Mouse (Mus musculus) ES-Bruce4 (cell line): ENCODE measurements around the gene Hoxa1. TPM values are rescaled to one million over a fixed set of nuclear protein-coding genes. Genes with fewer than 3 reads are reported as not detected.

Experiments
- H3K27ac ChIP-seq: 2 replicates; pipeline ENCODE4 v1.5.1; 2012; ENCODE audit warnings: low read length, inconsistent platforms; ENCODE audit not compliant: insufficient read depth
- H3K27me3 ChIP-seq: 2 replicates; pipeline ENCODE4 v1.6.1; 2012; ENCODE audit warnings: mild to moderate bottlenecking, low read length, inconsistent platforms; ENCODE audit not compliant: control insufficient read depth, poor library complexity, insufficient read depth, severe bottlenecking
- H3K36me3 ChIP-seq: 2 replicates; pipeline ENCODE4 v1.6.1; 2012; ENCODE audit warnings: inconsistent platforms, mild to moderate bottlenecking, low read length, moderate library complexity; ENCODE audit not compliant: control insufficient read depth, poor library complexity, insufficient read depth, severe bottlenecking
- H3K4me1 ChIP-seq: one replicate; pipeline ENCODE4 v1.8.1; 2011; ENCODE audit warnings: low read length; ENCODE audit not compliant: control insufficient read depth, insufficient read depth
- H3K4me3 ChIP-seq: 2 replicates; pipeline ENCODE4 v1.5.1; 2011; ENCODE audit warnings: low read depth, mild to moderate bottlenecking, low read length
- H3K9ac ChIP-seq: 2 replicates; pipeline ENCODE4 v1.6.1; 2012; ENCODE audit warnings: low read depth, mild to moderate bottlenecking, inconsistent platforms; ENCODE audit not compliant: poor library complexity, severe bottlenecking
- H3K9me3 ChIP-seq: replicated peaks from 2 replicates; pipeline ENCODE4 v1.6.1; 2012; ENCODE audit warnings: mild to moderate bottlenecking, low read length, inconsistent platforms; ENCODE audit not compliant: control insufficient read depth, poor library complexity, insufficient read depth, severe bottlenecking
- CTCF ChIP-seq: IDR thresholded peaks from one replicate; pipeline ENCODE4 v1.8.1; 2011; ENCODE audit warnings: low read depth, low read length
- EP300 ChIP-seq: IDR thresholded peaks from 2 replicates; pipeline ENCODE4 v1.6.1; 2011; ENCODE audit warnings: low read depth, low read length; ENCODE audit not compliant: insufficient read depth
- POLR2A ChIP-seq: IDR thresholded peaks from one replicate; pipeline ENCODE4 v1.8.1; 2011; ENCODE audit warnings: low read length; ENCODE audit not compliant: insufficient read depth
- polyA plus RNA-seq: library from polyadenylated mRNA; stranded (reverse); fragments of >200 nt; gene quantifications from 2 replicates; pipeline ENCODE4 v1.2.4, GENCODE M21; 2011; ENCODE audit warnings: low read depth; ENCODE audit not compliant: missing spikeins, insufficient read depth, insufficient read length

Hoxa1 gene
- polyA plus RNA-seq, 1 experiment, result 2.9 TPM

DNA sequence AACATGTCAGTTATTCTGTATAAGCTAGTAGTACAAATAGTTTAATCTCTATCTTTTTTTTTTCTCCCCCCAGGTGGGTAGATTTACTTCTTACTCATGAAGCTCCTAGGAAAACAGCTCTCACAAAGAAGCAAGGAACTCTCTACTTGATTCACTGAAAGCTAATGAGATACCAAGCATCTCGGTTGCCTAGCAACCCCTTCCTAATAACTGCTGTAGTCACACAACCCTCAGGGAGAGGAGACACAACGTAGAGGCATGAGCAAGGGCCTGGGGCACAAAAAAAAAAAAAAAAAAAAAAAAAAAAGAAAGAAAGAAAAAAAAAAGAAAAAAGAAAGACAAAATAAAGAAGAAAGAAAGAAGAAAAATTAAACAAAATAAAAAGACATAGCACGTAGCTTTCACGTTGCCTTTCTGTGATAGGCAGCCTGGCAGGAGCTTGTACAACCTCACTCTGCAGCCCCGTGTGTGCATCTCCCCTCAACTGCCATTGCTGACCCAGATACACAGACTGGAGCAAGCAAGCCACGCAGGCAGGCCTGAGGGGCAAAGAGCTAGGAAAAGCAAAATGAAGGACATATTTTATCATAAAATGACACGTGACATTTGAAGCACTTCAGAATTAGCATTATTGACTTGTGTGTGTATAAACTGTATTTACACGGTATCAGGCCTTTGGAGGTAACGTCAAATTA is 20.1 kb downstream of the Hoxa1 start:
- no peak overlapping the region for H3K4me3 ChIP-seq
- H3K4me1 ChIP-seq, result no peaks in the 10 kb centered on the region
- no peaks in the 10 kb centered on the region for H3K27me3 ChIP-seq
- H3K9ac ChIP-seq, result no peak overlapping the region
- H3K27ac ChIP-seq, result no peak overlapping the region
- no peaks in the 10 kb centered on the region for H3K36me3 ChIP-seq
- TF ChIP-seq POLR2A (no peak), EP300 (no peak), CTCF (no peak)
- no peaks in the 10 kb centered on the region for H3K9me3 ChIP-seq

DNA sequence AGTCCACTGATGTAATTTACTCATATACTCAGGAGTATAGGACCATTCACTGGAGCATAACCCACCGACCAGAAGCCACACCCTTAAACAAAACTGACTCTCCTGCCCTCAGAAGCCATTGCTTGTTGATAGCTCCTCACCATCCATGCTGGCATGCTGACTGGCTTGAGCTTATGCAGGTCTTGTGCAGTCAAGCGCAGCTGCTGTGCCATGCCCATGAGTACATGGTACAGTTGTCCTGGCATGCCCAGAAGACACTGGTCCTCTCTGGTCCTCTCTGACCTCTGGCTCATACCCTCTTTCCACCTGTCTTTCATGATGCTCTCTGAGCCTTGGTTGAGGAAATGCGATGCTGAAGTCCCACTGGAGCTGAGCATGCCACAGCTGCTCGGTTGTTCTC is 34.4 kb downstream of the Hoxa1 start:
- peaks cover 9% of the 10 kb centered on the region for H3K9me3 ChIP-seq
- no peaks in the 10 kb centered on the region for H3K27me3 ChIP-seq
- H3K27ac ChIP-seq, result no peak overlapping the region
- H3K4me1 ChIP-seq, result no peaks in the 10 kb centered on the region
- no peaks in the 10 kb centered on the region for H3K36me3 ChIP-seq
- TF ChIP-seq POLR2A (no peak), CTCF (no peak)
- H3K4me3 ChIP-seq, result no peak overlapping the region
- H3K9ac ChIP-seq, result no peak overlapping the region

DNA sequence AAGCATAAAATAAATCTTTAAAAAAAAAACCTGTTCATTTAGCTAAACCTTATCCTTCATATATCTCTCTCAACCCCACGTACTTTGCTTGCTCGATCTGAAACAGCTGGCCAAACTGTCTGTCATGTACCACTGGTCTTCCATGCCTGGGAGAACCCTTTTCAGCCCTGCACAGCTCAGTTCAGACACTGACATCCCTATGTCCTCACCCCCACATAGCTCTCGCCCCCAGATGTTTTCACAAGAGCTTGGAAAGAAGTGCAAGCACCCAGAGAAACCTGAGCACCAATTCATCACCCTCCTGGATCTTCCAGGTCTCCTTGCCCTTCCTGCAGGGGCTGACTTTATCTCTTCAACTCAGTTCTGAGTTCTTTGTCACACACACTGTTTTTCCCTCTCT is 36.9 kb downstream of the Hoxa1 start:
- 0 out of 2 replicates have a peak, but pooled peaks cover 2% of the 10 kb centered on the region for H3K9me3 ChIP-seq
- no peaks in the 10 kb centered on the region for H3K27me3 ChIP-seq
- no peak overlapping the region for H3K9ac ChIP-seq
- H3K36me3 ChIP-seq, result no peaks in the 10 kb centered on the region
- TF ChIP-seq EP300, result no peak
- no peak for TF ChIP-seq POLR2A
- no peak for TF ChIP-seq CTCF
- no peaks in the 10 kb centered on the region for H3K4me1 ChIP-seq
- H3K27ac ChIP-seq, result no peak overlapping the region
- H3K4me3 ChIP-seq, result no peak overlapping the region

DNA sequence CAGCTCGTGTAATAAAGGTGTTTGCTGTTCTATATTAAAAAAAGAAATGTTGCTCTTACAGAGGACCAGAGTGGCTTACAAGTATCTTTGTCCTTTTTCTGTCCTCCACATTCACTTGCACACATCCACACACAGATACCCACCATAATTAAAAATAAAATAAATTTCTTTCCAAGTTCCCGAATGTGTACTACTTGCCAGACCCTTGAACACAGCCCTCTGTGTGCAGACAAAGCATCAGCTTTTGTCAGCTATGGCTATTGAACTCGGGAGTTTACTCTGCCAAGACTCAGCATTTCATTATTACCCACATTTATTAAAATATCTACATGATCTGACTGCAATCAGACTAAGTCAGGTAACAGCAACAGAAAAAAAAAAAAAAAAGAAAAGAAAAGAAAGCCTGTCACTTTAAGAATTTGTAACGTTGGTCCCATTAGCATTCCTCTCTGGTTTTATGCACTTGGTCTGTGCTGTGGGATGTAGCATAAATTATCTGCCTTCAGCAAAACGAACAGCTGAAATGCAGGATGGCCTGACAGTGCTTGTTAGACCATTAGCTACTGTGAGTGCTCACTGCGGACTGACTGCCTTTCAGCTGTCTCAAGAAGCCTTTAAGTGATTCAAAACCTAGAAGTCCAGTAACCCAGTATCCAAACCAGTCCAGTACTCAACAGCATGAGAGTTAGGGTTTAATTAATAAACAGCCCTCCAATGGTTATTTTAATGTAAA is 39.0 kb downstream of the Hoxa1 start:
- Histone ChIP-seq H3K27ac (no peak overlapping the region), H3K4me3 (no peak overlapping the region), H3K36me3 (0 out of 2 replicates have a peak, but pooled peaks cover 4% of the 10 kb centered on the region), H3K27me3 (no peaks in the 10 kb centered on the region), H3K9me3 (no peaks in the 10 kb centered on the region), H3K9ac (no peak overlapping the region), H3K4me1 (peaks cover 2% of the 10 kb centered on the region)
- no peak for TF ChIP-seq CTCF
- no peak for TF ChIP-seq EP300
- no peak for TF ChIP-seq POLR2A

DNA sequence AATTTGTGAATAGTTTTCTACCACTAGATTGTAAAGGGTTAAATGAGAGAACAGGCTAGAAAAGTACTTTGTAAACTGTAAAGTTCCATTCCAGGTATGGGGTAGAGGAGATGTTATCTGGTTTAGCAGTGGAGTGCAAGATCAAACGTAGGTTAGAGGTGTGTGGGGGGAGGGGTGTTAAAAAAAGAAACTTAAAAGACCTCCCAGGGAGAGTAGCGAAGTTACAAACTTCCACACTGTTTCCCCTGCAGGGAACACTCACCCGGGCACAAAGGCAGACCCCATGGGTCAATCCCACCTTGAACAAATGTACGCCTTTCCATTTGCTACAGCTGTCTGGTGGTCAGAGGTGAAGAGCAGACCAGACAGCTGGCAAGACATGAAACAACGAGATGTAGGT is 42.2 kb downstream of the Hoxa1 start:
- H3K9me3 ChIP-seq, result no peaks in the 10 kb centered on the region
- H3K4me1 ChIP-seq, result peaks cover 2% of the 10 kb centered on the region
- no peaks in the 10 kb centered on the region for H3K27me3 ChIP-seq
- peaks cover 23% of the 10 kb centered on the region for H3K36me3 ChIP-seq
- no peak overlapping the region for H3K9ac ChIP-seq
- H3K27ac ChIP-seq, result no peak overlapping the region
- TF ChIP-seq POLR2A (no peak), CTCF (no peak), EP300 (no peak)
- no peak overlapping the region for H3K4me3 ChIP-seq

DNA sequence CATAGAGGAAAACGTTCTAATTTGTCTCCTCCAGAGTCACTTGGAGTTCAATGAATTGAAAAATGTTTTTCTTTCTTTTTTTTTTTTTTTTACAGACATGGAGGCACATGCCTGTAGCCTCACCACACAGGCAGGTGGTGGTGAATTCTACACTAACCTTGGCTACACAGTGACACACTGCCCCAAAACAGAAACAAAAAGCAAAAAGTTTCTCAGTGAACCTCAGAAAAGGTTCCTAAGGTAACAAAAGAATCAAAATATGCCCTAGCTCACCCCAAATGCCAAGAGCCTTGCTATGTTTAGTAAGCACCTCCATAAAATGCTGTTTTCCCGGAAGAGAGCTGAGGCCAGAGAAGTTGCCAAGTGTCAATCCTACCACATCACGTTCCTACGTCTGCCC is 46.3 kb downstream of the Hoxa1 start:
- Histone ChIP-seq H3K4me1 (peaks cover 2% of the 10 kb centered on the region), H3K36me3 (peaks cover 28% of the 10 kb centered on the region), H3K9me3 (peaks cover 2% of the 10 kb centered on the region; the same call in 1 of the 2 replicates), H3K27ac (no peak overlapping the region), H3K27me3 (no peaks in the 10 kb centered on the region), H3K9ac (no peak overlapping the region), H3K4me3 (no peak overlapping the region)
- TF ChIP-seq CTCF (no peak), POLR2A (no peak), EP300 (no peak)
